Mouse (Mus musculus) adrenal gland, adult 8-10 months (tissue): Measurements from ENCODE around the gene Cyp2d11. TPM values are rescaled to one million over a fixed set of nuclear protein-coding genes. Genes with fewer than 3 reads are reported as not detected.
"Not testable (repeated sequence)": the region's sequence is repeated elsewhere in the genome, so short reads cannot be mapped to it uniquely, and the experiment has no call there.

Experiments used
- DNase-seq: peaks from one replicate; pipeline ENCODE4 v3.0.0; 2022
- total RNA-seq, 4 experiments: library from RNA; stranded (reverse); gene quantifications; 2 replicates each; pipeline ENCODE4 v1.2.4; 2022

Gene Cyp2d11
- under 1 TPM in 2 of 4 experiments, not detected in 2; 0.22 to 0.42 TPM for total RNA-seq

DNA sequence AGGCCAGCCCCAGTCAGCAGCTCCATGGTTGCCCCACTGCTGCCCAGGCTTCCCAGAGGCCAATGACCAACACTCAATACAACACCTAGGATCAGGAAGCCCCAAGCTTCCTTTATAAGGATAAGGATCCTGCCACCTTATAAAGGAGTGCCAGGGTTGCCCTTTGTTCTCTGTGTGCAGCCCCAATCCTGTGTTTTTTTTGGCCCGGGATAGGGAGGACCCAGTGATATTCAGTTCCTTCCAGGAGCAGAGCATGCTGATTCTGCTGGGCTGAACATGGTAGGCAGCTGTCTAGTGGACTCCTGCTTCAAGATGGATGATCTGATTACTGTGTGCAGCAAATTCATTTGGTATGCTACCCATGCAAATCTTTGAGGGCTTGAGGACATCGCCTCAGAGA is at the start of gene Cyp2d11:
TSS of gene Cyp2d11 (minus strand) at position 101 of the 400 bp plus-strand sequence.
- not testable (repeated sequence) for DNase-seq

- DNase-seq = no peak
These were observed 44.3 kb upstream of the Cyp2d11 start for GRCm38 (mm10) chr15:82437975-82438617.

DNA sequence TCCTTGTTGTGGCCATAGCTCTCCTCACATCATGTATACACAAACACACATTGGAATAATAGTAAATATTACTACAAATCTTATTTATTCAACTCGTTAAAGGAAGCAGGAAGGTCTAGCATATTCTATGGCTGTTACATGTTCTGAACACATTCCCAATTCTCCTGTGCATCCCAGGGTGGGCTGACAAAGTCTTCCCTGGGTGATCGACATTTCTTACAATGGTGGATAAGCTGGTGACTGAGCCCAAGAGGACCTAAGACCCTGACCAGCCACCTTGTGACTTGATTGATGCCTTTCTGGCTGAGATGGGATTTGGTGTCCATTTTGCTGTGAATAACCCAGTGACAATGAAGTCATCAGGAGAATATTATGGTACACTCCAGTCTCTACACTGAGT is 41.8 kb upstream of the Cyp2d11 start:
- DNase-seq = no peak

GRCm38 (mm10) chr15:82435011-82435410 is 41.2 kb upstream of the Cyp2d11 start:
- DNase-seq = no peak

DNA sequence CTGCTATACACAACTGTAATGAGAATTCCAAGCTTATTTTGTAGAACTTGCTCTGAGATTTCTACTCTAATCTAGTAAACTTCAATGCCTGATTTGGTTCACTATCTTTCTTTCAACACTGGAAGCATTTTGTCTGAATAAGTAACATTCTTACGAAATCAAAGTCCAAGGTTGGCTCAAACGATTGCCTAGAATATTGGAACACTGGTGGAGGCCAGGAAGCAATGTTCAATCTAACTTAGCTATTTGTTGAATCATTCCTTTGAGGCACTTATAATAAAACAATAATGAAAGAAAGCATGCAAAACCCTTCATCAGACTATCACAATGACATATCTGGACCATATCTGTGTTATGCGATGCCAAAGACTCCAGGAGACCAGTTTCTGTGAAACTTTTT is 40.7 kb upstream of the Cyp2d11 start:
- DNase-seq = no peak

GRCm38 (mm10) chr15:82433621-82434020 is 39.8 kb upstream of the Cyp2d11 start:
- DNase-seq = no peak

- no peak for DNase-seq
These were observed 39.3 kb upstream of the Cyp2d11 start, which contains the start of gene Cyp2d9 for GRCm38 (mm10) chr15:82433137-82433536. Cyp2d9 (plus strand) TSS chr15:82433437.

DNA sequence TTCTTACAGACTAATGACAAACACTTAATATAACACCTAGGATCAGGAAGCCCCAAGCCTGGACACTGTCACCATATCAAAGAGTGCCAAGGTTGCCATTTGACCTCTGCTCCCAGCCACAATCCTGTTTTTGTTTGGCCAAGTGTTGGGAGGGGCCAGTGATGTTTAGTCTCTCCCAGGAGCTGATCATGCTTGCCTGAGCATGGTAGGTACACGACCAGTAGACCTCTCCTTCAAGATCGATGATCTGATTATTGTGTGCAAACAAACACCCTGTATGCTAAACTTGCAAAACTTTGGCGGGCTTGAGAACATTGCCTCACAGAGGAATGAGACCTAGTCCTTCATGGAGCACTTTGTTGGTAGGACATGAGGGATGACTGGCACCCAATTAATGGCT is 29.6 kb upstream of the Cyp2d11 start:
- no peak for DNase-seq

DNA sequence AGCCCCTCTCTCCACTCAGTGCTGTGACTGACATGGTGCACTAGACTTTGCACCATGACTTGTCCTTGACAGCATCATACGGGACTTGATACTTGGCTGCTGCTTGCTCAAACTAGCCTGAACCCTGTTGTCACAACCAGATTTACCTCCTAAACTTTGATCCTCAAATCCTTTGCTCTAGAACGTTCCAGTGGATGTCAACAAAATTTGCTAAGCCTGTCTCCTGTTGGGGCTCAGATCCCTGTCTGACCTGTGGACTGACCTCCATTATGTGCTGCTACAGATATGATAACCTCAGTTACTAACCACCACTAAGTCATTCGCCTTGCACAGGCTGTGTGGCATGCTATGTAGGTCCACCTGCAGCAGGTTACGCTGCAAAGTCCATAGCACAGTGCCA is 29.1 kb upstream of the Cyp2d11 start:
- no peak for DNase-seq

DNA sequence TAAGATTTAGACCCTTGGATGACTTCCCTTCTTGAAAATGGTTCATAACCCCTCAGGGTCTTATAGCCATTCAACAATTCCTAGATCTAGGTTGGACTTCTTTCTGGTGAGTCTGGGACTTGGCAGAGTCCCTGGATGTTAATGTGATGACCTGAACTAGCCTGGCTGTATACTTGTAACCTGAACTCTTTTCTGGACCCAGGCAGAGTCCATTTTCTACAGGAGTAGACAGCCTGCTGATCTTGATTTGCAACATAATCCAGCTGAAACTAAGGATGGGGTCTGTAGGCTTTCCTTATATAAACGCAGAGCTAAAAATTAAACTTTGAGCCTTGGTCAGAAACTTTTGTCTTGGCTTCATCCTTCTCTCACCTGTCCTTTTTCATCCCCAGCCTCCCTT is 24.8 kb upstream of the Cyp2d11 start:
- DNase-seq = no peak

- DNase-seq = peak; percentile 84
These were observed 23.3 kb upstream of the Cyp2d11 start for GRCm38 (mm10) chr15:82416797-82417789.

- no peak for DNase-seq
These were observed 13.7 kb upstream of the Cyp2d11 start for GRCm38 (mm10) chr15:82407536-82407935.

DNA sequence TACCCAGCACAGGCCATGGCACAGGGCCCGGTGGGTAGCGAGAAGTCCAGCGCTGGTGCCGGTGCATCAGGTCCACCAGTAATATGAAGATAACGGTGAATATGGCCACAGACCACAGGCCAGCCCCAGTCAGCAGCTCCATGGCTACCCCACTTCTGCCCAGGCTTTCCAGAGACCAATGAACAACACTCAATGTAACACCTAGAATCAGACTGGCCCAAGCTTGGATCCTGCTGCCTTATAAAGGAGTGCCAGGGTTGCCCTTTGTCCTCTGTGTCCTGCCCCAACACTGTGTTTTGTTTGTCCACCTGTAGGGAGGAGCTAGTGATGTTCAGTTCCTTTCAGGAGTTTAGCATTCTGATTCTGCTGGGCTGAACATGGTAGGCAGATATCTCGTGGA is 13.2 kb upstream of the Cyp2d11 start, which contains the start of gene Cyp2d10:
TSS of gene Cyp2d10 (minus strand) at position 215 of the 400 bp plus-strand sequence.
- DNase-seq = no peak

DNA sequence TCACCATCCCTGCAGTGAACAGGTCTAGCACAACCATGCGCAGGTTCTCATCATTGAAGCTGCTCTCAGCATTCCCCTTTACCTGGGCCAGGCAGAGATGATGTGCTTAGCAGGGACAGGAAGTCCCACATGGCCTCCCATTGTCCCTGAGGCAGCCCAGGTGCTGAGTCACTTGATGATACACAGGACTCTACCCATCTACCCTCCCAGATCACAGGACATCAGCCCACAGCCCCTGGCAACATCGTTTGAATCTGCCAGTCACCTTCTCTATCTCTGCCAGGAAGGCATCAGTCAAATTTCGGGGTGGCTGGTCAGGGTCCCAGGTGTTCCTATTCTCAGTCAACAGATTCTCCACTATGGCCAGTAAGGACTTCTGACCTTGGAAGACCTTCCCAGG is 10.3 kb upstream of the Cyp2d11 start:
- no peak for DNase-seq

DNA sequence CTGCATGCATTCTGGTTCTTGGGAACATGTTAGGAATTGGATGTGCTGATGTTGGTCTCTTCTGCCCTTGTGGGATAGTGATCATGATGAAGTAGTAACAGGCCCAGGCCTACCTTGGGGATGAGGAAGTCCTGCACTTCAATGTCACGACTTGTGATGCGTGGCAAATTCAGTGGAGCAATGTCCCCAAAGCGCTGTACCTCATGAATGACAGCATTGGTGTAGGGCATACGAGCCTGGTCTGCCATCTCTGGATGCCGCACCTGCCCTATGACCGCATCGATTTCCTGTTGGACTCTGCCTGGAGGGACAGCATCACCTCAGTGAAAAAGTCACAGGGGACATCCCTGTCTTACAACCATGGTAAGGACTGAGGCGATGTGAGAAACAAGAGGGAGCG is 9.8 kb upstream of the Cyp2d11 start:
- DNase-seq = no peak

DNA sequence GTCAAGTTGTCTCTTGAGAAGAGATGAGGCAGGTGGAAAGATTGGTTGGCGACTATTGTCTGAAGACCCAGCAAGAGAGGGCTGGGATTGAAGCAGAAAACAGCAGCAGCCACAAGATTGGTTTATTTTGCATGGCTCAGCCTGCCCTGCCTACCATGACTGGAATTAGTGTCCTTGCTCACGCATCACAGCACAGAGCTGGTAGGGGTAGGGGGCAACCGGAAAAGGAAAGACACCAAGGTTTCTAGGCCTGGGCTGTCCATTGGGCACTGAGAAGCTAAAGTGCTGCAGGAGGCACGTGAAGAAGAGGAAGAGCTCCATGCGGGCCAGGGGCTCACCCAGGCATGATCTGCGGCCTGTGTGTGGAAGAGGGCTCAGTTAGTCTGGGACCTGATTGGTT is 8.9 kb upstream of the Cyp2d11 start:
- no peak for DNase-seq

GRCm38 (mm10) chr15:82402106-82402505 is 8.3 kb upstream of the Cyp2d11 start:
- no peak for DNase-seq

DNA sequence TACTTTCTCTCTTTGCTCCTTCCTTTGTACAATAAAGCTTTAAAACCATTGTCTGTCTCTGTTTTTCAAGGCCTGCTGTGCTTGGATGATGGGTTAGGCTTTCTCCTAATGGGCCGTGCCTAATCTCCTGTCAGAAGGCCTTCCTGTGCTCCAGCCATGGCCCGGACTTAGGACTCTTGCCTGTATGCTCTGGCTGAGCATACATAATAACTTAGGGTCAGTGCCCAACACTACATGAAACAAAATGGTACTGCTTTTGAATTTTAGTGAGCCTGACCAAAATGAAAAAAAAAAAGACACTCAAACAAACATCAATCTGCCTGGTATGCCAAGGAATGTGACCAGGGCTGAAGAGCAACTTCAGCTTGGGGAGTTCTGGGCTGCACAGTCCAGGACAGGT is 7.7 kb upstream of the Cyp2d11 start:
- DNase-seq = no peak

- DNase-seq = not testable (repeated sequence)
These were observed 2.1 kb upstream of the Cyp2d11 start for GRCm38 (mm10) chr15:82395955-82396354.

DNA sequence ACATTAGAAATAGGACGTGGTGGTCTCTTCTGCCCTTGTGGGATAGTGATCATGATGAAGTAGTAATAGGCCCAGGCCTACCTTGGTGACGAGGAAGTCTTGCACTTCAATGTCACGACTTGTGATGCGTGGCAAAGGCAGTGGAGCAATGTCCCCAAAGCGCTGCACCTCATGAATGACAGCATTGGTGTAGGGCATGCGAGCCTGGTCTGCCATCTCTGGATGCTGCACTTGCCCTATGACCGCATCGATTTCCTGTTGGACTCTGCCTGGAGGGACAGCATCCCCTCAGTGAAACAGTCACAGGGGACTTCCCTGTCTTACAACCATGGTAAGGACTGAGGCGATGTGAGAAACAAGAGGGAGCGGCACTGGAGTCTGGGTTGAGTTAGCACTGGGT is 3.9 kb downstream of the Cyp2d11 start:
- DNase-seq = not testable (repeated sequence)

DNA sequence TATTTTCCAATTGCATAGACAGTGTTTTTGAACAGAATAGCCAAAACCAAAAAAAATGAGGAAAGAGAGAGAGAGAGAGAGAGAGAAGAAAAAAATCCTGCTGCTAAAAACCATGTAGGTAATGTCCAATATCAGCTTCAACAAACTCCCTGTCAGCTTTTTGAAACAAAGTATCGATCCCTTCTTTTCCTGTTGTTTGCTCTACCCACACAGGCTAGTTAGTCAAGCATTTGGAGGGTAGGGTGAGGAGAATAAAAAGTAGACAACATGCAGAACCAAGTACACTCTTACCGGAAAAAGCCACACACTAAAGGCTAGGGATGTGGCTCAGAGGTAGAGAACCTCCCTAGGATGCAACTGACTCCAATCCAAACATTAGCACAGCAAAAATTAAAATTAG is 8.1 kb downstream of the Cyp2d11 start:
- DNase-seq = no peak

DNA sequence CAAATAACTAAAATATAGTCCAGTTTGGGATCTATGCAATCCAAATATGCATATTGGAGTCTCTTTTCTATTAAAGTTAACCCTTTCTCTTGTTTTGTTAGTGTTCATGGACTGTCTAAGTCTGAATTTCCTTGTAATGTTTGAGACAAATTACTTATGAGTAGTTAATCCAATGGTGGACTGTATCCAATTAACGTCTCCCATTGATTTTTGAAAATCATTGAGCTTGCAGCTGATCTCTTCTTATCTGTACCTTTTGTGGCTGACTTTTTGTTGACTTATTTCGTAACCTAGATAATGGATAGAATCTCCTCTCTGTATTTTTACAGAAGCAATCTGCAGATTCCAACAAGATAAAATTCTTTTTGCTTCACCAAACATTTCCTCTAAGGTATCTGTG is 11.4 kb downstream of the Cyp2d11 start:
- DNase-seq = no peak

DNA sequence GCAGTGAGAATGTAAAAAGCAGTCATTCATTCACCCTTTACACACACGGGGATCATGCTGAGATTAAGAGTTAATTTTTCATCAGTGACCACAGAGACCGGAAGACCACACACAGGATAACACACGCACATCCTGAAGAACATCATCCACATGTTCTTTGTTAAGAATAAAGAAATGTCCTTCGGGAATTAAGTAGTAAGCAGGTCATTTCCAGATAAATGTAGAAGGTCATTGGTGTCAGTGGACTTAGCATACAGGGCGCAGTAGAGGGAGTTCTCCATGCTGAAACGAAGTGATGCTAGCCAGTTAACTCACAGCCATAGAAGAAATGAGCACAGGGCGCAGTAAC is 13.1 kb downstream of the Cyp2d11 start:
- no peak for DNase-seq
